Mouse (Mus musculus): ENCODE data around the gene Syt6. TPM values are rescaled to one million over a fixed set of nuclear protein-coding genes. Genes with fewer than 3 reads are reported as not detected.

Gene Syt6
- total RNA-seq, 2 experiments from 2014 or later: 19.0 to 20.3 TPM

DNA sequence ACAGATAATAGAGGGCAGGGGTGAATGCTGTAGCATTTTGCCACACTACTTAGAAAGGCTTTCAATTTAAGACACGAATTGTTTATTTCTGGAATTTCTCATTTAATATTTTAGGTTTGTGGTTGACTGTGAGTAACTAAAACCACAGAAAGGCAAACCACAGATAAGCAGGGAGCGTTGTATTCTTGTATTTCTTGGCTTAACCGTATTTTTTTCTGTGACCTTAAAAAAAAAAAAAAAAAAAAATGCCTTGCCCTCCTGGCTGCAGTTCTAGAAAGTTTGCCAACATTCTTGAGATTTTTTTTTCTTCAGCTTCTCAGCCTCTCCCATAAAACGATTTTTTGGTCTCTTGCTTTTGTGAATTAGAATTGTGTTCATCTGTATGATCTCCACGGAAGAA lies 18.6 kb downstream of the Syt6 start:
- DNase-seq (ENCODE audit: extremely low spot score in 1 of 2, low spot score in 2 of 2): no peak
- intact Hi-C loops (cut with DNase I): no loop called here

DNA sequence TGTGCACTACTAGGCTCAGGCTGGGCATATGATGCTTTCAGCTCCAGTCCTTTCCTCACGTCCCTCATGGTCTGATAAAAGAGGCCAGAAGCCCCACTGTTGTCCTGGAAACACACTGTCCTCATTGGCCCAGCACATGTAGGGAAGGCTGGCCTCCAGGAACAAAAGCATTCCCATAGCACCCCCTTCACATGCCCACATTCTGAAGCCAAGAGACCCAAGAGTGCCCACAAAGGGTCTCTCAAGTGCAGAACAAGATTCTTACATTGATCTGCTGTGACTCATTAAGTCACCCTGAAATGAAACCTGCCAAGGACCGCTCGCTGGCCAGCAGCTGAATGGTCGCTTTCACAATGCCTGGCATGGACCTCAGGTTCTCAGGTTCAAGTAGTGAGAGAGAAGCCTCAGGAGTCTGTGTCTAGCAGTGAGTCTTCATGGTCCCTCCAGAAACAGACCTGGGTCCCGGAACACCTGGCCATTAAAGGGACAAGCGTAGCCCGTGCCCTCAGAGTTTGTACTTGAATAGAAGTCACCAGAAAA lies 20.3 kb downstream of the Syt6 start:
- intact Hi-C loops (cut with DNase I): no loop called here
- no peak for DNase-seq (ENCODE audit: extremely low spot score in 1 of 2, low spot score in 2 of 2)

DNA sequence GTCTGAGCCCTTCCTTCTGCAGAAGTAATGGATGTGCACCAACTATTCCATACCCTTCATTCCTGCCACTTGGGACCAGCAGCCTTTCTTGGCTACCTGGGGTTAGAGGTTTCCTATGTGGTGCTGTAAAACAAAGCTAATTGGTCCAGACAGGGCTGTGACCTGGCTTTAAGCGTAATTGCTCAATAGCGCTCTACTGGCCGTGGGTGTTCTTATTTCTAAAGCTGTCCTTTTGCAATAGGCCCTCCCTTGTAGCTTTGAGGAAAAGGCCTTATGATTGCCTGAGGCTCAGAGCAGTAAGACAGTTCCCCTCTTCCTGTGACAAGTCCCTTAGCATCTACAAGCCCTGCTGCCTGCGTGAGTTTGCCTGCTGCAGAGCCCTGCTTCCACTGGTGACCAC lies 22.6 kb downstream of the Syt6 start:
- intact Hi-C loops (cut with DNase I): no loop called here
- no peak for DNase-seq (ENCODE audit: extremely low spot score in 1 of 2, low spot score in 2 of 2)

DNA sequence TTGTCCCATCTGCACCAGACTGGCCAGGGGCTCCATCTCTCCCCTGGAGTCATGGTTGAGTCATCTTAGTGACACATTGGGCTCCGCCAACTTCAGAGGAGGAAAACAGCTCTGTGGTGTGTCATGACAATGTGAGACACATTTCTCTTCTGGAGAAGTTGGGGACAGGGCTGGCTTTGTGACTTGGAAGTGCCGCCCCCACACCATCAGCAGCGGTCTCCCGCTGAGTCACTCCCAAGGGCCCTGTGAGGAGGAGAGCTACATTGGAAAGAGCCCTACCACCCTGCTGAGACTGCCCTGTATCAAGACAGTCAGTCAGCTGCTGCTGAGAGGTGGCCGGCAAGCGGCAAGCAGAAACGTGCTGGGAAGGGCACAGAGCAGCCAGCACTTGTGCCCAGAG lies 26.0 kb downstream of the Syt6 start:
- peak in 1 of 2 experiments; percentile 38 for DNase-seq (ENCODE audit: extremely low spot score in 1 of 2, low spot score in 2 of 2)
- intact Hi-C loops (cut with DNase I): no loop called here

DNA sequence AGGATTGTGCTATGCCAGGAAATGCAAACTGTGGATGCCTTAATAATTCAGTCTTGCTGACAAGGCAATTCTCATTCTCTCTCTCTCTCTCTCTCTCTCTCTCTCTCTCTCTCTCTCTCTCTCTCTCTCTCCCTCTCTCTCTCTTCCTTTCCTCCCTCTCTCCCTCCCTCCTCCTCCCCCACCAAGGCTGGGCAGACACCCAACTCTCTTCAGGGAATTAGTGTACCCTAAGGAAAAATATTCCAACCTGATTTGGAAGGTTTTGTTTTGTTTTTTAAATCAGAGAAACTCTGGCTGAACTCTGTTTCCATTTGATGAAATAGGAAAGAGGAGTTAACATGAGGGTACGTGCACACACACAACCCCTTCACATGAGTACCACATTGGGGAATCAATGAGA lies 26.5 kb downstream of the Syt6 start:
- intact Hi-C loops (cut with DNase I): no loop called here

DNA sequence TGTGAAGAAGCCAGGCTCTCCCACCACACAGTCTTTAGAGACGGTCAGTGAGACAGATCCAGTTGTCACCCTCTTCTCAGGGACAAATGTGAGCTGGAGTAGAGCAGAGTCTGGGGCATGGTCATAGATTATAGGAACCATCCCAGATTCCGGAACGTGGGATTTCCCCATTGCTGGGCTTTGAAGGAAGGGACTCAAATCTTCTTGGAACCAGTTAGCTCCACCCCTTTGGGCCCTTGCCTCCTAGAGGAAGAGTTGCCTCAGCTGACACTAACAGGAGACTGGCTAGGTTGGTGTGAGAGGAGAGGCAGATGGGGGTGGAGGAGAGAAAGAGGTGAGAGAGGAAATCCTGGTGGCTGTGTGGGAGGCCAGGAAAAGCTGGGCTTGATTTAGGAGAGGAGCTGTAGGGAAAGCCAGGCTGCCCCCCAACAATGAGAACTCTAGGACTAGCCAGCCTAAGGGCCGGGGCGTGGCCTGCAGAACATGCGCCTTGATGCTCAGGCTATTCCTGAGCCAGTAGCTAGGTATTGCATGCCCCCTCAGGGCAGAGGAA lies 31.1 kb downstream of the Syt6 start:
- no peak for DNase-seq (ENCODE audit: extremely low spot score in 1 of 2, low spot score in 2 of 2)

More for the DNA sequence above, 26.5 kb downstream of the Syt6 start:
- DNase-seq (ENCODE audit: extremely low spot score in 1 of 2, low spot score in 2 of 2): peak in 1 of 2 experiments; percentile 38

DNA sequence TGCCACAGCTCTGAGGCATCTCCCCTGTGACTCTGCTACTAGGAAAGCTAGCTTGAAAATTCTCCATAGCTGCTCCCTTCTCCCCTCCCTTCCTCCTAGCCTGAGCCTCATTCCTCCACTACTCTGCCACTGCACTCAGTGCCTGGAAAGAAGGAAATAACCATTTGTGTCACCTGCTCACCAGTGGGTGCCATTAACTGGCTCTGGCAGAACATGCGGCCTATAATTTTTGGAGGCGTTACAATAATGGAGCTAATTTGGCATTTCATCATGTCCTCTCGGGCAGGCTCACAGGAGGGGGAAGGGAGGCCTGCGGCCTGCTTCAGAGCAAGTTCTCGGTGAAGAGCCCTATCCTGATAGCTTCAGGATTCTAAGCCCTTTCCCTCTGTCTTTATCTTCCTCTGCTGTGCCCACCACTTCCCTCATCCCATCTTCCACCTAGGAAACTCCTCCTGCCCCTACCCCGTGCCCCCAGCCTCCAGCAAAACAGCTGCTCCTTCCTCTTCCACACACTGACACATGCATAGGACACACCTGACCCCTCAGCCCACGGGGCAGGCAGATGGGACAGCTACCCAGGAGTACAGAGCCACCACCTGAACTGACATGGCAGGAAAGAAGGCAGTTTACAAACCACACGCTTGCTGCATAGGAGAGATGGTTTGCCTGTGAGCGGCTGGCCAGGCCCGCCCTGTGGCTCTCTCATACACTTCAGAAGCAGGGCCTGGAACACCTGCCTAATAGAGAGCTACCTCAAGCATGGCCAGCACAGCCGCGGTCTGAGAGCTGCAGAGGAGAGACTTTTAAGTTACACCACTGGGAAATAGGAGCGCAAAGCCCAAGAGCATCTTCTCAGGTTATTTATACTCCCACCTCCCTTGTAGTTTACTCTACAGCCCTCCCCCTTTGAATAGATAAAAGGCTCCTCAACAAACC lies 31.9 kb downstream of the Syt6 start:
- intact Hi-C loops (cut with DNase I): no loop called here
- no peak for DNase-seq (ENCODE audit: extremely low spot score in 1 of 2, low spot score in 2 of 2)

More for the DNA sequence above, 31.1 kb downstream of the Syt6 start:
- intact Hi-C loops (cut with DNase I): no loop called here

DNA sequence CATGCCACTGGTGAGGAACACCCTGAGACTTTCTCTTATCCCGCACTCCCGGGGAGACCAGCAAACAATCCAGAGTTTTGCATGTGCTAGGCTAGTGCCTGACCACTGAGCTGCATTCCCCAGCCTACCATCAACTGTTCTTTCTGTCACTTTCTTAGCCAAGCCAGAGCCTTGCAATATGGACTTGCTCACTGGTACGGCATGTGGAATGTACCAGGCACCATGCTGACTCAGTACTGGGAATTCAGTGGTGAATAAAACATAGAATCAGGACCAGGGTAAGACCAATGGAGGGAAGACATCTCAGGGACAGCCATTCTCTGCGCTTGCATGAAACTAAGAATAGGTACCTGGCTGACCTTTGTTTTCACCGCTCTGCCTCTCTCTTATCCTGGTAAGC lies 35.2 kb downstream of the Syt6 start:
- intact Hi-C loops (cut with DNase I): no loop called here
- DNase-seq (ENCODE audit: extremely low spot score in 1 of 2, low spot score in 2 of 2): no peak

DNA sequence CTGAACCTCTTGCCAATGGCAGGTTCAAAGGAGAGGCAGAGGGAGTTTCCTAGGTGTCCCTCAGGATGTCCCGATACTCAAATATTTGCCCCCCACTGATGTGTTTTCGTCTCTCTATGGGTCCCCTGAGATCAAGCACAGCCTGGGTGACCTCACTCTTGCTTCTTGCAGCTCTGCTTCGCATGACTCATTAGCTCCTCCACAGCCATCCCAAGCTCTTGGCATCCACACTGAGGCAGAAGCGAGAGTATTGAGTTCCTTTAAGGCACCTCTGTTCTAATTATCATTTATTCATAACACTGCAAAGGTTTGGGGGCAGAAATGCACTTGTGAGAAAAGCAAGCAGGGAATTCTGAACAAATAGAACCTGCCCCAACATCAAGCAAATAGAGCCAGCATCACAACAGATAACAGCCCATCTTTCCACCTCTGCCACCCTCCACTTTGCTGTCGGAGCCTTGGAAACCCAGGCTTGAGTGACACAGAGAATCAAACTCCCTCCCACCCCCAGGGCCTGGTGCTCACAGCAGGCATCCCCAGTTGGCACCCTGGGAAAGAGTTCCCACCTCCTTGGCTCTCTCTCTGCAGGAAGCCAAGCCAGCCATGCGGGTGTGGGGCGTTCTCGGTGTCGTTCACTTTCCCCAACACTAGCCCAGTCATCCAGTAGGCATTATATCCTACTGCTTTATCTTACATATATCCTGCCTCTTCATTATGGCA lies 37.8 kb downstream of the Syt6 start:
- intact Hi-C loops (cut with DNase I): no loop called here
- DNase-seq (ENCODE audit: extremely low spot score in 1 of 2, low spot score in 2 of 2): peak; percentile 10 to 42

DNA sequence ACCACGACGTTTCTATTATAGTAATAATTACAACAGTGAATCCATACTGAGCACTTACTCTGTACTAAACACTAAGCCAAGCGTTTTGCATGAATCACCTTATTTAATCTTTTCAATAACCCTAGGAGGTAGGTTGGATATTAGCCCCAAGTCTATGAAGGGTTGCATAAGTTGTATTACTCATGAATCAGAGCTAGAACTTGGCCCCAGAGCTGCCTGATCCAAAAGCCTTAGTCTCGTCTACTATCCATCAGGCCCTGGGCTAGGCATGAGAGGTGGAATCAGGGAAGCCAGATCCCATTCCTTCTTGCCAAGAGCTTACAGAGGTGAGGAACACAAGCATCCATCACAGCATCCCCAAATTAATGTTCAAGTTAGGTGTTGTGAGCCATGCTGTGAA lies 40.6 kb downstream of the Syt6 start:
- no peak for DNase-seq (ENCODE audit: extremely low spot score in 1 of 2, low spot score in 2 of 2)
- intact Hi-C loops (cut with DNase I): no loop called here

DNA sequence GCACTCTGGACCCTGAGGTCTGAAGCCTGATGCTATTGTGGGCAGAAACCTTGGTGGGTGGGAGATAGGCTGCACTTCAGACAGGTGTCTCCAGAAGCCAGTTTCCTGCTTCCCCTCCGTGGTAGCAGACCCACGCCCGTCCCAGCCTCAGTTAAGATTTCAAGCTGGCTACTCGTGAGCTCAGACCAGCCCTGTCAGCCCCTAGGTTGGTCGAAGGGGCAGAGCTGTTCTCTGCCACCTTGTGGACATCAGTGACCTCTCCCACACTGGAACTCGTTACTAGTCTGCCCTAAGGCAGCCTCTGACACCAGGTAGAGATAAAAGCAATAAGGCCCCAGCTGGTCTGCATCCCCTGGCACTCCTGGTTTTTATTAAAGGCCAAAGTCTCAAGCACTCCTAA lies 42.0 kb downstream of the Syt6 start:
- no peak for DNase-seq (ENCODE audit: extremely low spot score in 1 of 2, low spot score in 2 of 2)
- intact Hi-C loops (cut with DNase I): no loop called here

DNA sequence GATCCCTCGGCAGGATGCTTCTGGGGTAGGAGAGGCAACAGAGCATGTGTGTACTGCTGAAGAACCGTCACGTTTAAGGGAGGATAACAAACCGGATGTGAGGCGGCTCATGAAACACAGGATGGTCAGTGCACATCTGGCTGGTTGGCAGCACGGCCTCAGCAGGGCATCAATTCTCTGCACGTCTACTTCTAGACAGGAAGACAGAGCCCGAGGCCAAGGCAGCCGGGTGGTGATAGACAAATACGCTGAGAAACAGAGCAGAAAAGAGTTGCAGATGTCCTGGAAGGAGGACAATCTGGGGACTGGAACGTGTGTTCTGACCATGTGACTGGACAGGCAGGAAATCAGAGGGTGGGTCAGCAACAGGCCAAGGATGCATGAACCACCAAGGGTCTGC lies 45.1 kb downstream of the Syt6 start:
- intact Hi-C loops (cut with DNase I): no loop called here
- no peak for DNase-seq (ENCODE audit: extremely low spot score in 1 of 2, low spot score in 2 of 2)

DNA sequence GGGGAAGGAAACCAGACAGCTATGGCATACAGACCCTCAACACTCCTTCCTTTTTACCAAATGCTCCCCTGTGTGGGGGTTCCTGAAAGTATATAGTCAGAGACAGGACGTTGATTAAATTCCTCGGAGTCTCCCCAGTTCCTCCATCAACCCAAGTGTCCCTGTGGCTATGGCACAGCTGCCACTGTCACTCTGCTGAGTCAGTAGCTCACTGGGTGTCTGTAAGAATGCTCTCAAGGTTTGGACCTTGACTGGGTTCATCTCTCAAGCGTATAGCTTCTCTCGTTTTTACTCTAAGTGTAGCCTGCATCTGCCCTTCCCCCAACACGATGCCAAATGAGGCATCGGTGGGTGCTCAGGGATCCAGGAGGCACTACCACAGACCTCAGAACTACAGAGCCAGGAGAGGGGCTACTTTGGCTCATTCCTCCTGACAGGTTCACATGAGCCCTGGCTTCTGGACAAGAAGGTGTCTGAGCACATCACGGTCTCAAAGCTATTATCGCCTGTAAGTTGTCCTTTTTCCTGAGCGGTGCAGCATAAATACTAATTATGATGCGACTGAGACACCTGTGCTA lies 49.0 kb downstream of the Syt6 start:
- no peak for DNase-seq (ENCODE audit: extremely low spot score in 1 of 2, low spot score in 2 of 2)
- intact Hi-C loops (cut with DNase I): no loop called here

DNA sequence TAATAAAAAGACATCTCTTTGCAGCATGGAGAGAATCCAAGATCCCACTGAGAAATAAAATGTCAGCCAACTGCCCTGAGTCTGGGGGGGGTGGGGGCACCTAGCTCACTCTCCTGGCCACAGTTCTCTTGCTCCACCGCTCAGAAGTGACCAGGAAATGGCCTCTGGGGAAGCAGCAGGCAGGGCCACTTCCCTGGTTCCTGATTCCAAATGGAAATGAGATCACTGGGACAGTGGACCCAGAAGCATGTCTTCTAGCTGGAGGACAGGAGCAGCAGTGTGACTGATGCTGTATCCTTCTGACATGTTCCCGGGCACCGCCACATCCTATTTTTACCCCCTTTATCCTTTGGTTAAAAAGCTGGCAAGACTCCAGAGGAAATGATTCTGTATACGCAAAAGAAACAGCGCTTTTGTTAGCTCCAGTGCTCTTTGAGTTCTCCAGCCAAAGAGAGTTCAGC lies 49.6 kb downstream of the Syt6 start:
- no peak for DNase-seq (ENCODE audit: extremely low spot score in 1 of 2, low spot score in 2 of 2)
- intact Hi-C loops (cut with DNase I): no loop called here

DNA sequence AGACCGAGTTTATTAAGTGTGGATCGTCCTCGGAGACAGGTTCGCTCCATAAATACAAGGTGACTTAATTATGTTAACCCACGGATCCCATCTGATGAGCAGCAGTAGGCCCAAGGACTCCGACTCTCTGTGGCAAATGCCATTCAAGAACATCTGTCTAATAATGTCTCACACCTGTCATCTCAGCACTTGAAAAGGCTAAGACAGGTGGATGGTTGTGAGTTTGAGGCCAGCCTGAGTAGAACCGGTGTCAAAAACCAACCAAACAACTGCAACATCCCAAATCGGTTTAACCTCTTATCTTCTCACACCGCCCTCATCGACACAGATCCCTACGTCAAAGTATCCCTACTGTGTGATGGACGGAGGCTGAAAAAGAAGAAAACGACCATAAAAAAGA lies 50.1 kb downstream of the Syt6 start:
- no peak for DNase-seq (ENCODE audit: extremely low spot score in 1 of 2, low spot score in 2 of 2)
- intact Hi-C loops (cut with DNase I): no loop called here

DNA sequence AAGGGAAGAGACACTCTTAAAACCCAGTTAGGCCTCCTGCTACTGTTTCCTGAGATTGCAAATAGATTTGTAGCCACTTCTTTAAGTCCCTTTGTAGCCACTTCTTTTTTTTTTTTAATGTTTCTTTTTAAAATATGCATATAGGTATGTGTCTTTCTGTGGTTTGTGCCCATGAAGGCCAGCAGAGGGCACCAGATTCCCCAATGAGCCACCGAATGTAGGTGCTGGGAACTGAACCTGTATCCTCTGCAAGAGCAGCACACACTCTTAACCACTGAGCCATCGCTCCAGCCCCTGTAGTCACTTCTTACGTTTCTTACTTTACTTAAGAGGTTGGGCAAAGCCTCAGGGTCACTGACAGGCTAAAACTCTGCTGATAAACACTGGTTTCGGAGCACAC lies 51.5 kb downstream of the Syt6 start:
- no peak for DNase-seq (ENCODE audit: extremely low spot score in 1 of 2, low spot score in 2 of 2)
- intact Hi-C loops (cut with DNase I): no loop called here

DNA sequence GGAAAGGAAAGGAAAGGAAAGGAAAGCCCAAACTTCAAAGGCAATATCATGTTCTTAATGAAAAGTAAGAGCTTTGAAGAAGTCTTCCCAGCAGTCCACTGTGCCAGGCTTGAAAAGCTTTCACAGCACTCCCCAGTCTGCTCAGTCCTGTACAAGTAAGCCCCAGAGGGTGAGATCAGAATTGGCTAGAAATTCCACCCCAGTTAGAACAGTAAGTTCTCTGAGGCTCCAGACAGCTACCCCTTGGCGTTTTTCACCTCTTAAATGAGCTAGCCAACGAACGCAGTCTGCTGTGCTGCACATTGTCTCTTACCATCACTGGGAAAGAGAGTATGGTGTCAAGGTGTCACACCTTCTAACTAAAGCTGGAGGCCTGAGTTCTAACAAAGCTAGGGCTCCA lies 52.6 kb downstream of the Syt6 start:
- intact Hi-C loops (cut with DNase I): no loop called here
- no peak for DNase-seq (ENCODE audit: extremely low spot score in 1 of 2, low spot score in 2 of 2)

DNA sequence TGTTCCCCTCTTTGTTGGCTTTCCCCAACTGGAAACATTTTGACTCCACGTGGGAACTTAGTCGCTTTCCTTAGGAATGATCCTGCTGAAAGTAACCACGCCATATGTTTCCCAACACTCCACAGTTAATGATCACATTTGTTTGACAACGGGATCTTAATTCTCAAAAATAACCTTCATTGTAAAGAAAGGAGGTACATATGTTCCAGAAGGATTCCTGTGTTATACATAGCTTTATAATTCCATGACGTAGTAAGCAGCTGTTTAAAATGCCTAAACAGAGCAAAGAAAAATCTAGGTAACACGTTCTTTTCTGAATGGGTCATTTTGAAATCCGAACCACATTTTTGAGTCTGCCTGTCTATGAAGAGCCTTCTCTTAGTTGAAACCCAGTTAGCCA lies 58.1 kb downstream of the Syt6 start:
- no peak for DNase-seq (ENCODE audit: extremely low spot score in 1 of 2, low spot score in 2 of 2)
- intact Hi-C loops (cut with DNase I): no loop called here

DNA sequence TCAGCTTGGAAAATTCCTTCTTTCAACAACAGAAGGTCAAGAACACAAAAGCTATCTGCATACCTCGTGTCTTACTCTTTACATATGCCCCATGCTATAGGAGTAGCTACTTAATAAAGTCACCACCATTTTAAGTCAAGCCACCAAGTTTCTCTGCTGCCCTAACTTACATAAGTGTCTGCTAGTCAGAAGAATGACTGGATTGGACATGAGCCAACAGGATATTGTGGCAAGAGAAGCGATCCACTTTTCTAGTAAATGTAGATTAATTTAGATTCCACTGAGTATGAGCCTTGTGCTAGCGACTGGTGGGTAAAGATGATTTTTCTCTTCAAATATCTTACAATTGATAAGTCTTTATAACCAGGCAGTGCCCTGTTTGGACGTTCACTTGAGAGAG lies 58.8 kb downstream of the Syt6 start:
- intact Hi-C loops (cut with DNase I): no loop called here
- DNase-seq (ENCODE audit: extremely low spot score in 1 of 2, low spot score in 2 of 2): no peak

Measured in left cerebral cortex, postnatal 10 days (tissue).